Mouse (Mus musculus) brain, embryonic 14.5 days (tissue): ENCODE results near the gene Ism2. TPM values are rescaled to one million over a fixed set of nuclear protein-coding genes. Genes with fewer than 3 reads are reported as not detected.
"Not testable (repeated sequence)": the region's sequence is repeated elsewhere in the genome, so short reads cannot be mapped to it uniquely, and the experiment has no call there.

Experiments
- DNase-seq: peaks from one replicate; pipeline ENCODE4 v3.0.0-alpha.2; 2011; ENCODE audit warnings: low read depth
- CTCF ChIP-seq: fragments of 200-500 bp; IDR thresholded peaks from 2 replicates; pipeline ENCODE4 v1.5.1; 2012; ENCODE audit warnings: inconsistent platforms, mild to moderate bottlenecking, moderate library complexity, borderline replicate concordance; ENCODE audit not compliant: insufficient read depth, insufficient read length; ENCODE audit errors: extremely low read depth
- POLR2A ChIP-seq: fragments of 200-500 bp; IDR thresholded peaks from 2 replicates; pipeline ENCODE4 v1.6.1; 2012; ENCODE audit warnings: mild to moderate bottlenecking, inconsistent platforms, borderline replicate concordance; ENCODE audit not compliant: poor library complexity, insufficient read depth, insufficient read length, severe bottlenecking; ENCODE audit errors: extremely low read depth
- polyA plus RNA-seq: library from polyadenylated mRNA; depleted of rRNA; stranded (reverse); fragments of >200 nt; gene quantifications from 2 replicates; pipeline ENCODE4 v1.2.3, GENCODE M21; 2012

Ism2 gene
- polyA plus RNA-seq, 1 experiment: 1.4 TPM

DNA sequence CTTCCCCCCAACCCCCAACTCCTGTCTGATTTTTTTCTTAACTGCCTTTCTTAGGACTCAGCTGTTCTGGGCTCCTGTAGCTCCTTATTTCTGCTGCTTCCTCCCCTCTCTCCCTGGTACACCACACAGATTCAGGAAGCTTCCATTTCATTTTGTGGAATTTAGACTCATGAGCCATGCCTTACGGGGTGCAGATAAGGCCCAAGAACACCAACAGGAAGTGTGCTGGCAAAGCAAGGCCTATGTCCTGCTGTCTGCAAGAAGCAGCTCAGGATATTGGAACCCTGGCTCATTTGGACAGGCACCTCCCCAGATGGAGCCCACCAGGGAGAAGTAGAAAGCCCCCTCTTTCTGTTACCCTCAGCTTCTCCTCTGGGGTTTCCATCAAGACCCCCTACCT, 17.7 kb downstream of the Ism2 start:
- no peak for TF ChIP-seq CTCF
- TF ChIP-seq POLR2A: no peak
- no peak for DNase-seq

DNA sequence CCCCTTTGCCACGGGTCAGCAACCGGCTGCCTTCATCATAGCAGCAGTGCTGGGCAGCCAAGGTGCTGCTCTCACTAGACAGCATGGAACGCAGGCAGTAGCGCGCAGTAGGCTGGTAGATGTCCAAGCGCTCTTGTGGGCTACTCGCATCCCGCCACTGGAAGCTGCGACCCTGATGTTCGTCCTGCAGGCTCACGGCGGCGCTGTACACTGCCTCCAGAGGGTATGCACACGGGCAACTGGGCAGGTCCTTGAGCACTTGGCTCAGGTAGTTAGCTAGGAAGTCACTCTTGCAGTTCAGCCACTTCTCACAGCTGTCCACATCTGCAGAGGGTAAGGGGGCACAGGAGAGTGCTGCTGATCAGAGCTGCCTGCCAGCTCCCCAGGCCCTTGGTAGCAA, 19.6 kb downstream of the Ism2 start:
- TF ChIP-seq CTCF: no peak
- TF ChIP-seq POLR2A: no peak
- DNase-seq: peak; percentile 12

DNA sequence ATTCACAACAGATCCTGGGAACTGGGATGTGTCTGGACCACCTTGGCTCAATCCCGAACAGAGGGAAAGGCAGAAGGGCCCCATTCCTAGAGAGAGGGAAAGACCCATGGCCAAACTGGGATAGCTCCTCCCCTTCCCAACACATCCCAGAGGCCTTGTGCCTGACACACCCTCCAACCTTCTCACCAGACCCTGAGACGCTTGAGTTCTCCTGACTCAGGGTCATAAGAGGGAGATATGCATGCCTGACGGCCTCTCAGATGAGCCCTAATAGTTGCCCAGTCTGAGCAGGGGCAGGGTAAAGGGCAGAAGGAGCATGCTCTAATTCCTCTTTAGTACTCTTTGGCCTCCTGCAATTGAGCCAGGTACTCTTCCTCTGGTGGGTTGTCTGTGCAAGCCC, 20.2 kb downstream of the Ism2 start:
- DNase-seq: no peak
- TF ChIP-seq CTCF (no peak), POLR2A (no peak)

DNA sequence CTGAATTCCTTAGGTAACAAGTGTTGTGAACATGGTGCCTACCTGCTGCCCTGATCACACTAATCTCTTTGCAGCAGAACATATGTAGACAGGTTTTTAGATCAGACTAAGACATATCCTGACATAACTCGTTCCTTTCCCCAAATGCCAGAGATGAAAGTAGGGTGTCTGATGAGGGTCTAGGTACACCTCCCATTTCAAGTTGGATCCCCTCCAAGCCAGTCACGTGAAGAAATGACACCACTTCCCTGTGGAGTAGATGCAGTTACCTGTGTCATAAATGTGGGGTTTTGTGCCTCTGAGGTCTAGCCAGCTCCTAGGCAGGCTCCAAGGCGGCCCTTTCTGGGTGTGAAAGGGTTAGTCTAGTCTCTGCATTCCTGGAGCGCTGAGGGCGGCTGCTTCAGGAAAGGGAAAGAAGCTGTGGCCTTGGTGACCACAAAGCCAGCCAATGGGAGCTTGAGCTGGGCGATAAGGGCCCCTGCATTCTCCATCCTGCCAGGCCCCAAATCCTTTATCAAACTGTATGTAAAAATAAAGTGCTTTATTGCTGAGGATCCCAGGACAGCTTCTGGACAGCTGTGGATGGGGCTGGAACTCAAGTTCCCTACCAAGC, 21.3 kb downstream of the Ism2 start:
- DNase-seq: peak; percentile 29
- TF ChIP-seq CTCF: no peak
- no peak for TF ChIP-seq POLR2A

DNA sequence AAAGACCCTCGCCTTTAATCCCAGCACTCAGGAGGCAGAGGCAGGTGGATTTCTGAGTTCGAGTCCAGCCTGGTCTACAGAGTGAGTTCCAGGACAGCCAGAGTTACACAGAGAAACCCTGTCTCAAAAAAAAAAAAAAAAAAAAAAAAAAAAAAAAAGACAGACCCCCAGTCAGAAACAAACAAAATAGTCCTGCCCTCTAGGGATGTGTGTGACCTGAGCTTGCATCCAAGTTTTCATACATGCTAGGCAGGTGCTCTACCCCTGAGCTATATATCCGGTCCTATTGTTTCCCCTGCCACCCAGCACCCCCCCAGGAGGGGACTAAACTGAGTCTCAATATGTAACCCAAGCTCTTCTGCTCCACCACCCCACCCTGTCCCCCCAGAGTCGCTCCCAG, 22.3 kb downstream of the Ism2 start:
- not testable (repeated sequence) for DNase-seq

DNA sequence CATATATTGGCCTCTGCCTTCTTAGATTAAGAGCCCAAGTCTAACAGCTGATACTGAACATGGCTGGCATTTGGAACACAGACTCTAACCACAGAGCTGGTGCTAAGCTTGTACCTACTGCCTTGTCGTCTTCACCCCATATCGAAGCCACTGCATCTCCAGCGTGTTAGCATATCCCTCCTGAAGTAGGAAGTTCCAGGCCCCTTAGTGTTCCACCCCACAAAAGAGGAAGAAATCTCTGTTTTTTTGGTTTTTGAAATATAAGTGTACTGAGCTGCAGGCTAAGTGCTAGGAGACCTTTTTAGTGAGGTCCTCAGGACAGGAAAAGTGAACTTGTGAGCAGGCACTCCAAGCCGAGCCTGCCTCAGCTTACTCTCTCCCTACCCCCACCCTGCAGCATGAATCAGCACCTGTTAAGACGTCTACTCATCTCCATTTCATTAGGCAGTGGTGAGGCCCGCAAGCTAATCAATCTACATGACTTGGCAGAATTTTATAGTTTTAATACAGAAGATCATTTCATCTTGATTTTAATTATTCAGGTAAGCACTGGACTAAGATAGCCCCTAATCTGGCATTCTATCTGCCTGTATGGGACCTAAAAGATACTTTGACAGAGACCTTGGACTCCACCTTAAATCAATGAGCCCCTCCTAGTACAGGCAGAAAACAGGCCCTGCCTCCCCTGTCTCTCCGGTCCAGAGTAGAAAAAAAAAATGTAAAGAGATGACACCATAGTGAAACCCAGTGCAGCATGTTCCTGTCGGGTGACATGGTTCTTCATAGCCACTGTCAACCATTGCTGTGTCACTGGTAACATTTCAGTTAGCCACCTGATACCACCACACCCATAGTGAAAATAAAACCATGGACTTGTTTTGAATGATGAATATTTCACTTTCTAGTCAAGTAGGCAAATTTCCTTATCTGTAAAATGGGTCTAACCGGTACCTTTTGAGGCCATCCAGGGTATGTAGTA, 24.4 kb downstream of the Ism2 start:
- TF ChIP-seq POLR2A (no peak), CTCF (no peak)
- no peak for DNase-seq

DNA sequence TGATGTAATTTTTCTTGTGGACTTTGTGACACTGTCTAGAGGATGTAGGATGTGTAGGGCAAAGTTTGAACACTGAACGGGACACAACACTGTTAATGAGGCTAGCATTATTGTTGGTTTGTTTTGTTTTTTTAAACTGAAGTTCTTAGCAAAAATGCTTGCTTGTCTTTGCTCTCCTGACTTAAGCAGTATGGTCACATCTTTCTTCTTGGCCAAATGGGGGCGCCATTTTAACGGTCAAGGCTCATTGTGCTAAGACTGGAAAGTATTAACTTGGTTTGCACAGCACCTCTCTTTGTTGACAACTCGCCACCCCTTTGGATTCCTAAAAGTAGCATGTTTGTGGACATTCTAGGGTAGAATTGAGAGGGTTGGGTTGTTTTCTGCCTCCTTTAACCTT, 31.8 kb downstream of the Ism2 start:
- TF ChIP-seq CTCF (peak; percentile 34; the same call in 1 of the 2 replicates), POLR2A (no peak)
- peak; percentile 75 for DNase-seq

DNA sequence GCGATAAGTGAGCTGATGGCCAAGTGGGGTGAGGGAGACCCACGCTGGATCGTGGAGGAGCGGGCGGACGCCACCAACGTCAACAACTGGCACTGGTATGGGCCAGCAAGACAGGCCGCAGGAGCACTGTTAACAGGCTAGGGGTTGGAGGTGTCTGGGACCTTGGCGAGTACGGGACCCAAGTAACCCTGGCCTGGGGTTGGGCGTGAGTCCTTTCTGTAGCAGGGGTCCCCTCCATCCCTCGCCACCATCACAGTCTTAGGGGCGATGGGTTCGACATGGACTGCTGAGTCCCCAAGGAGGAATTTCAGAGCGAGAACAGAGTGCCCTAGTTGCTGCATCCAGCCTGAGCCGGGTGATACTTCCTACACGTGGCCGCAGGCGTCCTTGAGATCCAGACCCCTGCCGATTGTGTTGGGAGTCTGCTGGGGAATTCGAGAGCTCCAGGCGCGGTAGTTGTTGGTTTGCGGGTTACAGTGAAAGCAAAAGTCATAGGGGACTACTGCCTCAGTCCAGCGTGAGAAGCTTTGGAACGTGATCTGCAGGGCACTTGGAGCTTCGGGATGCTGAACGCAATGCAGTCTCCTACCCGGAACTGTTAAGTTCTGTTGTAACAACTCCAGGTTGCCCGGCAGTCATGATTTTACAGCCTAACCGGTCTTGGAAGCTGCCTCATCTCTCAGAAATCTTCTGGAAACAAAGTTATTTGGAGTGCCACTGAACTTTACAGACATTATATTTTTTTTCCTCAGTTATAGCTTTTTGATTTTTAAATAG, 32.5 kb downstream of the Ism2 start:
- no peak for TF ChIP-seq POLR2A
- TF ChIP-seq CTCF: no peak
- DNase-seq: no peak

DNA sequence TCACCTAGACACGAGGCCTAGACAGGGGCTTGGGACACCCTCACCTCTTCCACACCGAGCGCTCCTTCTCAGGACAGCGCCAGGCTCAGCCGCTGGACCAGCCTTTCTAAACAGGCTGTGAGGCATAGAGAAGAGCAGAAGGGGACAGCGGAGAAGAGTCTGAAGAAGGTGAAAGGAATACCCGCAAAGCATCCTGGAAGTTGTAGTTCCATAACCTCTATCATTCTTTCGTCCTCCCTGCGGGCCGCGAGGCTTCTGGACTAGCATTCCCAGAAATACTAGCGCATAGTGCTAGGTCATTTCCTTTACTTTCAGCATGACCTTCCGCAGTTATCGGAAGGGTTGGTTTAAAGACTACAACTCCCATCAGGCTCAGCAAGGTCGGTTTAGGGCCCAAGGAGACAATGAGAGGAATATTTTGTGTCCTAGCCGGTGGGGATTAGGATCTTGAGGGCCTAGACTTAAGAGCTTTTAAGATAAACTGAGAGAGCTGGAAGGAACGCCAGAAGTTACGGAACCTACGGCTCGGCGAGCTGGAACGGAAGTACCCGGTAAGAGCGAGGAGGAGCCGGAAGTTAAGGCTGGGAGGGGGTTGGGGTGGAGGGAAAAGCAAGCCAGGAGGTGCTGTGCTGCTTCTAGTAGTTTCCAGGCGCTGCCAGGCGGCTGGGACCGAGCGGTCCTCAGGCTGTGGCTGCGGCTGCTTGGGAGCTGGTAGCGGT, 33.2 kb downstream of the Ism2 start, which contains the start of the genes Vipas39 and Ahsa1:
TSS of gene Vipas39 (minus strand) at position 149 of the 719 bp plus-strand sequence.
TSS of gene Ahsa1 (plus strand) at position 372 of the 719 bp plus-strand sequence.
- DNase-seq: peak; percentile 99

DNA sequence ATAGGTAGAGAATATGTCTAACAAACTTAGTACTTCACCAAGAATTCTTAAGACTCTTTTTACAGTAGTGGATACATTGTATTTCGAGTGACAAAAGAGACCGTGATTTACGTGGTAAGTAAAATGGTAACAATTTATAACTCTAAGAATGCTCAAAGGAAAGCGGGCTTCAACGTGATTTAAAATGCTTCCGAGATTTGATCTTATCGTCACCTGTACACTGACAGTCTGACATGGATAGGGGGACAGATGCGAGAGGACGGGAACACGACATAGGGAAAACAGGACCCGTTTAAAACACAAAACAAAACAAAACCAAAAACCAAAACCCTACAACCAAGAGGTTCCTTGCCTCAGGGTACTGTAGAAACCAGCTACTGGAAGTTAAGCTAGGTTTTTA, 34.1 kb downstream of the Ism2 start:
- TF ChIP-seq POLR2A (no peak), CTCF (no peak)
- DNase-seq: no peak

More for the DNA sequence above, 33.2 kb downstream of the Ism2 start, which contains the start of the genes Vipas39 and Ahsa1:
- TF ChIP-seq CTCF (no peak), POLR2A (peak; percentile 78; the same call in 1 of the 2 replicates)
